Mouse (Mus musculus): ENCODE measurements around the gene Mcrip1. TPM values are rescaled to one million over a fixed set of nuclear protein-coding genes. Genes with fewer than 3 reads are reported as not detected.
"Not testable (repeated sequence)": the region's sequence is repeated elsewhere in the genome, so short reads cannot be mapped to it uniquely, and the experiment has no call there.

Mcrip1 gene
- total RNA-seq, 2 experiments from 2014 or later: 74.9 to 77.0 TPM

DNA sequence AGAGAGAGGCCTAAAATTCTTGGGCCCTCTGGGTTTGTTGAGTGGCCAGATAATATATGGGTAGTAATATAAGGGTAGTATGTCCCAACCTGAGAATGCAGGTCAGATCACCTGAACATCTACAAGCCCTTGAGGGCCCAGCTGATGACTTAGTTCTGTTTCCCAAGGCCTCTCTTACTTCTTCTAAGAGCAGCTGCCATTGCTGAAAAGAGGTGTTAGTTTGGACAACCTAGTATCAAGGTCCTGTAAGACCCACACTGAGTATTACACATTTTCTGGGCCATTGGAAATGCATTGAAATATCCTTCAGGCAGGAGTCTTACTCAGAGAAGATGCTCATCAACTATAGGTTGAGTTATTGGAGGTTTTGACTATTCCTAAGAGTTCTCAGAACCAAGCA is 26.4 kb upstream of the Mcrip1 start:
- DNase-seq (ENCODE audit: low spot score in 2 of 2): no peak

DNA sequence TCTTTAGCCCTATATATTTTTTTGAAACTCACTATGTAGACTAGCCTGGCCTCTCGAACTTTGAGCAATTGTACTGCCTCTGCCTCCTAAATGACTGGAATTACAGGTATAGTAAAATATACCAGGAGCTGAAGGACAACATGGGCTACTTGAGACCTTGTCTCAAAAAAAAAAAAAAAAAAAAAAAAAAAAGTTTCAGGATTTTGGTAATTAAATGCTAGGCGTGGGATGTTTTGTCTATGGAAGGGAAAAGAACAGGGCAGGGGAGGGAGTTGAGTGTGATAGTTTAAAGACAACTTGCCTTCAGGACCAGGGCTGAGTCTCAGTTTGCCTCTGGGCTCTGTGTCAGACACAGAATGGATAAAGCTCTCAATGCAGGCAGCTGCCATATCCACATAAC is 25.5 kb upstream of the Mcrip1 start:
- no peak for DNase-seq (ENCODE audit: low spot score in 2 of 2)

DNA sequence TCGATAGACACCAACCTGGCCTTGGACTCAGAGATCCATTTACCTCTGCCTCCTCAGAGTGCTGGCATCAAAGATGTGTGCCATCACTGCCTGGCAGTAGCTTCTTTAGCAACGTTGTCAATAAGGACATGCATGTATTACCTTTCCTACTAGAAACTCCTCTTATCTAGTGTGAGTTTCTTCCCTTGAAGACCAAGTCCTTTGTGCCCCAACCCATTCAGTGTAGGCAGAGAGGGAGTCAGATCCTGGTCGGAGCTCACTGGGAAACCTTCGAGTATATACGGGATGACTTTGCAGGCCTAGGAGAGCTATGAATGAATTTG is 24.7 kb upstream of the Mcrip1 start:
- DNase-seq (ENCODE audit: low spot score in 2 of 2): no peak

DNA sequence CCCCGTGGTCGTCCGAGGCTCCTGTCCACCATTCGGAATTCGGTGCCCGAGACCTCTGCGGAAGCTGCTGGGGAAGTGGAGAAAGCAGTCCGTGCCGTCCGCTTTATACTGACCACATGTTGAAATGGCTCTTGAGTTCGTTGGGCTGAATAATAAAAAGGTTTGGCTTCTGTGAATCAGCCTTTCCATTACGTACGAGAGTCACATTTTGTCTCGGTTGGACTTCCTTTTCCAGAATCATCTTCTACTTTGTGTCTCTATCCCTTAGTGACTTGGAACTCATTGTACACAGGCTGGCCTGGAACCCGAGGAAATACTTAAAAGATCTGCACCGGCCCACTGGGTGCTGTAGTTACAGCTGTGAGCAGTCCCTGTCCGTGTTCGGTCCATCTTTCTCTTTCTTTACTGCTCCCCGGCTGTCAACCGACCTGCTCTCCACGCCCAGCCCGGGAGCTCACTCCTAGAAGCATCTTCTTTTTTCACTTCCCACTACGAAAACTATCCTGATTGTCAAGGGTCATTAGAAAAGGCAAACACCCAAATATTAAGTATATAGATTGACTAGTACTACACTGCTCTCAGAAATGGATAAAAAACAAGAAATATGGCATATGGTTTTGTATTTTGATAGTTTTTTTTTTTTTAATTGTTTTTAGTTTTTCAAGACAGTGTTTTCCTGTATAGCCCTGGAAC is 24.2 kb upstream of the Mcrip1 start:
- no peak for DNase-seq (ENCODE audit: low spot score in 2 of 2)

DNA sequence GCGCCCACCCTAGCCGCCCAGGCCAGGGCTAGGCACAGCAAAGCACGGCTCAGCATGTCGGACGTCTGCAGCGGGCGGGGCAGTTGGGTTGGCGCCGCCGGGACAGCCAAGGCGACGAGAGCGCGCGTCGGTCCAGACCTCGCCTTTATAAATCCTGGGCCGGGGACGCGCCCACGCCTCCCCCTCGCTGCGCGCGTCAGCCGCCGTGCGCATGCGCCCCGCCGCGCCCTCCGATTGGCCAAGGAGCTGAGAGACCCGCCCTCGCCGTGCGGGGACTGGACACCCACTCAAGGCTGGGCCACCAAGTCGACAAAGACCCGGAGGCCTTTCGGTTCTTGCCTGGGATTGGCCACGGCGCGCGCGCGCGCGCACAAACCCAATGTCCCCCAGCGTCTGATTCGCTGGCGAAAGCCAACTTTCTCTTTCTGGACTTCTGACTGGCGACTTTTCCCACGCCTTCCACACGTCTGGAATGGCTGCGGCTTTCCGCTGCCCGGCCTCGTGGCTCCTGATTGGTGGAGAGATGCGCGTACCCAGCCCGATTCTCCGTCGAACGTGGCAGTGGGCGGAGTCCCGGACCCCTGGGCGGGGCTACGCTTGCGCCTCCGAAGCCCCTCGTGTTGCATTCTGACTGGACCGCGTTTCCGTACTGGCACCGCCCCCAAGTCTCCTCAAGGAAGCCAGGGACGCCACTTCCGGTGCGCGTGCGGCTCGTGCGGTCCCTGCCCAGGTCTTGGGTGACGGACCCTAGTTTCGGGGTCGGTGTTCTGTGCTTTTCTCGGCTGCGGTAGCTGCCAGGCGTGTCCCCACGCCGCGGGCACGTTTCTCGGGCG is 23.4 kb upstream of the Mcrip1 start, which contains the start of gene P4hb:
Gene P4hb (minus strand): TSS at position 502 of the 833 bp plus-strand sequence.
- DNase-seq (ENCODE audit: low spot score in 2 of 2): peak; percentile 99 to 100

DNA sequence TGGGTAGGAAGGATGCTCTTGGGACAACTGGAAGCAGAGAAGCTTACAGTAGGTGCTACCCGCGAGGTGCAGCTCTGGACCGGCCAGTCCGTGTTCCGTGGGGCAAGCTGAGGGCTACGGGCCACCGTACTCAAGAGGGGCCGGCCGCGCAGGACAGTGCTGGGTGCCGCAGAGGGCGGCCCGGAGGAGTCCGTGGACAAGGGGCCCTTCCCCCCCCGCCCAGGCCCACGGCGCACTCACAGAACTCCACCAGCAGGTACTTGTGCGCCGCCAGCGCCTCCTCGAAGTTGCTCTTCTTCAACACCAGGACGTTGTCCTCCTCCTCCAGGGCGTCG is 22.9 kb upstream of the Mcrip1 start:
- no peak for DNase-seq (ENCODE audit: low spot score in 2 of 2)

DNA sequence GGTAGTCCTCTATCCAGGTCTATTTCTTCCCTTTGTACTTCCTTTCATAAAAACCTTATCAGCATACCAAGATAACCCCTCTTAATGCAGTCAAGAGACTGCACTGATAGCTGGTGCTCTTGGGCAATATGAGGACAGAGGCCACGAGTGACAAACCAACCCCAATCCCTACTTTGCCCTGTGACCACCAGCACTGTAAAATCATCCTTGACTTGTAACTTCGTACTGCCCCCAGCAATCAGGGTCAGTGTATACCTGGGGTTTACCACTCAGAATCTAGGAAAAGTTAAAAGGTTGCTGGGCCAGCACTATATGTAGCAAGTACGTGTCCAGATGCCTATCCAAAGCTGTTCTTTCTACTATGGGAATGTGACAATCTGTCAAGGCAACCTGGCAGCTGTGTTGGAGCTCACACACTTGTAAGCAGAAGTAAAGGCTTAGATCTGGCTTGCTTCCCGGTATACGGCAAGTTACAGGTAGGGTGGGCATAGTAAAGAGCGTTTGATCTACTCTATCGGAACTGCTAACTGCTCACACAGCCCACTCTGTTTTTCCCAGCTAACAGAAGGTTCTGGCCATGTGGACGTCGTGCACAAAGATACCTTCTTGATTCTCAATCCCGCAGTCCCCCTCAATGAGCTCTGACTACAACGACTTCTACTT is 22.4 kb upstream of the Mcrip1 start:
- no peak for DNase-seq (ENCODE audit: low spot score in 2 of 2)

DNA sequence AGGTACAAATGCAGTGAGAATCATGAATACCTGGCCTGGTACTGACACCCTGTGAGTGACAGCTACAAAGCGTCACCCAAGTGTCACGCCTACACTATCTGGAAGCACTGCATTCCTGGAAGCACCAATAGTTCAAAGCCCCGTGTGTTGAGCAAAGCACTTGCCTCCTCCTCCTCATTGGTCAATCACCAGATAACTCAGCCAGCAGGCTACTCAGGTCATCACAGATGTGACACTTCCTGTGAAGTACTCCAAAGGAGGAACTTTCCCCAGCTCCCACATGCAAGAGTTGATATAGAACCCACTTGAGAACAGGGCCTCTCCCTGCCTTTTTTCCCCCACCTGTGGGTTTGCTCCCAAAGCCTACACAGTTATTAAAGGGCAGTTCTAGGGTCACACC is 21.6 kb upstream of the Mcrip1 start:
- DNase-seq (ENCODE audit: low spot score in 2 of 2): no peak

DNA sequence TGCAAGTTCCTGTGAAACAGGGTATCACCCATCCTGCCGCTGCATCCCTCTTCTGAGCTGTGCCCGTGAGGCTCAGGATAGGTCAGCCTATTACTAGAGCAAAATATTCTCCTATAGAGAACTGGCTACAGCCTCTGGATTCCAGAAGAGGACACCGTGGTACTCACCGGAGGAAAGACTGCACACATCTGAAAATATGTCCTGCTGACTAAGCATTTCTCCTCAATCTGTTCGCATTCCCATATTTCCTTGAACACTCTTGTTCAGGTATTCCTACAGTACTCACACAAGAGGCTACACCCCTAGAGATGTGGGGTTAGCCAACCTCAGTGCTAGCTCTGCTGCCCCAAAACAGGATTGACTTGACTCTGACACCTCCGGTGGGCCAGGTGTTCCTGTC is 18.8 kb upstream of the Mcrip1 start:
- DNase-seq (ENCODE audit: low spot score in 2 of 2): no peak

DNA sequence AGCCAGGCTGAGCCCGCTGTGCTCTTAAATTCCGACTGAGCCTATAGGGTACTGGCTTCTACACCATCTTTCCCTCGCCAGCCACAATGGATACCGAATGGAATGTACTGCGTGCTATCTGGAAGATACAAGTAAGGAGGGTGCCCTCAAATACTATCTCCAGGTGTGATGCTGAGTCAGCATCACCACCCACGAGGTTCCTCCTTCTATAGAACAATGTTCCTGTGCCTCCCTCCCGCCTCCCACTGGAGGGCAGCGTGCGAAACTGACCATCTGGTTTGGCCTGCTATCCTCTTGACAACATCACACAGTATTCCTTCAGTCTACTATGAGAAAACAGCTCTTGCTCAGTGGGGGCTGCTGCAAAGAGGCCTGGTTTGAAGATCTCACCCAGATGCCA is 15.6 kb upstream of the Mcrip1 start:
- no peak for DNase-seq (ENCODE audit: low spot score in 2 of 2)

DNA sequence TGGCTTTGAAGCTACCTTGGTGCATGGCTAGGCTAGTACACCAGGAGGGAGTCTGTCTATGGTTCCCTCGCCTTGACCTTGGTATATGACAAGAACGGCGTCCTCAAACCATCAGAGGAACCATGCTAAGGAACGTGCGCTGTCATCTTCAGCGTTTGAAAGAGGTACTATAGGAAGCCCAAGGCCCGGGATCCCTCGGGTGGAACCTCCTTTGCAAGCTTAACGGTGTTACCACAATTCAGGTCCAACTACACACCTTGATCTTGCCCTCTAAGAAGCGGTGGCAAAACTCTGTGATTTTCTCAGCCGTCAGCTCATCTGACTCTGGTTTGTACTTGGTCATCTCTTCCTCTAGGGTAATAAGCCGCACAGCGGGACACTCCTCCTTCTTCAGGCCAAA is 13.4 kb upstream of the Mcrip1 start:
- DNase-seq (ENCODE audit: low spot score in 2 of 2): no peak

DNA sequence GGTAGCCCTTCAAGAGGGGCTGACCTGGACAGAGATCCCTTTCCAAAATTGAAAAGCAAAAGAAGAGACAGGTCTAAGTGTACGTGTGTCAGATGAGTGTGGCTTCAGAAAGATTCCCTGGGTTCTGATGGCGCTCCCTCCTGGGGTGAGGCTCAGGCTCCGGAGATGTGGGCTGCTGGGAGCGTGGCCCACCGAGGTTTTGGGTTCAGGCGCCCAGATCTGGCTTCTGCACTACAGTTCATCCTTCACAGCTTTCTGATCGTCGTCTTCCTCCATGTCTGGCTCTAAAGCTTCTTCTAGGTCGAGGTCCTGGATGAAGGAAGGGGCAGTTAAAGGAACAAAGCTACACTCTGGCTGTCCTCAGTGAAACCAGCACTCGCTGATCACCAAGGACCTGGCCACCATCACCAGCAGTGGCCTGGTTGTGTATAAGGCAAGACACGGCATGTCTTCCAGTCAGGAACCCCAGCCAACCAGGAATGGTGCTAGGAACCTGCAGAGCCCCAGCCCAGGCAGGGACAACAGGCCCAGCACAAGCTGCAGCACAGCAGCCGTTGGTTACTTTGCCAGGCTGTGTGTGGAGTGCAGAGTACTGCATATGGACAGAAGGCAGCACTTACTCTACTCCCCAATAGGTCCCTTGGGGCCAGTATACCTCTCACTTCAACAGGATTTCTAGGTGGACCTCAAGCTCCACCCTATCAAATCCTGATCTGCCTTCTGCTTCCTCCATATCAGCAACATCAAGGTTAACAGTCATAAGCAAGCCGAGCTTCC is 11.6 kb upstream of the Mcrip1 start:
- DNase-seq (ENCODE audit: low spot score in 2 of 2): no peak

DNA sequence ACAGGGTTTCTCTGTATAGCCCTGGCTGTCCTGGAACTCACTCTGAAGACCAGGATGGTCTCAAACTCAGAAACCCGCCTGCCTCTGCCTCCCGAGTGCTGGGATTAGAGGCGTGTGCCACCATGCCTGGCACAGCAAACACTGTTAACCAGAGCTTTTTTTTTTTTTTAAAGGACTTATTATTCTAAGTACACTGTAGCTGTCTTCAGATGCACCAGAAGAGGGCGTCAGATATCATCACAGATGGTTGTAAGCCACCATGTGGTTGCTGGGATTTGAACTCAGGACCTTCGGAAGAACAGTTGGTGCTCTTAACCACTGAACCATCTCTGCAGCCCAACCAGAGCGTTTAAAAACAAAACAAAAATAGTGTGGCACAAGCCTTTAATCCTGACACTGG is 9.3 kb upstream of the Mcrip1 start:
- DNase-seq (ENCODE audit: low spot score in 2 of 2): not testable (repeated sequence)

DNA sequence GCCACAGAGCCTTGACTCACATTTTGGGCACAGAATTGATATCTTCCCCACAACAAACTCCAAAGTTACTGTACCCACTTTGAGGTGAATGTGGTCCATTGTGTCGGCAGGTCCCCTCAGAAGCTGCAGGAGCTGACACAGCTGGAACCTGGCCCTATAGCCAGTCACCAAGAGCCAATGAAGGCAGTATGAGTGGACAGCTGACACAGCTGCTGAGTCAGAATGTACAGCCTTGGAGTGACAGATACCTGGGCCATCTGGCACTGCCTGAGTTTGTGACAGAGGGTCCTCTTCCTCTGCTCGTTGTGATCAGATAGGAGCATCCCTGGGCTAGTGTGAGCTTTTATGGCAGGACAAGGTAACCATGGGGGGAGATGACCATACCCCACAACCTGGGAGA is 5.7 kb upstream of the Mcrip1 start:
- DNase-seq (ENCODE audit: low spot score in 2 of 2): no peak

DNA sequence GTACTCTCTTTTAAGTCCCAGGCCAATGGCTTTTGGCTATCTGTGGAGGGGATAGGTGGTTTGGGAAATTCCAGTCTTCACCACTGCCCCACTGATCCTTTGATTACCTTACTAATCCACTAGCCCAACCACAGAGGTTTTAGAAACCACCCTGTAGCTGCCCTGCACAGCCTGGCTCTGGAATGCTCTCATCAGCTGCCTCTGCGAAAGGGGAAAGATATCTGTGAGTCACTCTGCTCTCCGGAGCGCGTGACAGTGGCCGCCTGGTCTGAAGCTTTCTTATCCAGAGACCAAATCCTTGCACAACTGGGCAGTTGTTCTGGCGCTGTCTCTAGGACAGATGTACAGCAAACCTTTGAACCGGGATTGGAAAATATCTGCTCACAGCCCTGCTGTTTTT is 5.3 kb upstream of the Mcrip1 start:
- no peak for DNase-seq (ENCODE audit: low spot score in 2 of 2)

DNA sequence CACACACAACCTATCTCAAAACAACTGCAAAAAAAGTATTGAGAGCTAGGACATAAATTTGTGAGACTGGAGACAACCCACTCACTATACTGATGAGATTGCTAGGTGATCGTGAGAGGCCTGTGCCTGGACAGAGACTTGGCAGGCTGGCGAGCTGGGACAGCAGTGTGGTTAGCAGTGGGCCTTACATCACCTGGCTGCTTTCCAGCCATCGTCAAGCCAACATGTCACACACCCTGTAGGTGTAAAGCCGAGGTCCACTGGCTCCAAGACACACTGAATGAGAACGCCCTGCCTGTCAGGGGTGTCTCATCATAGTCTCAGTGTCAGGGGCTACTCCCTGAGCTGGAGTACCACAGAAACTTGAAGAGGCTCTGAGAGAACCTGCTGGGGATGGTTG is 3.2 kb upstream of the Mcrip1 start:
- DNase-seq (ENCODE audit: low spot score in 2 of 2): no peak

DNA sequence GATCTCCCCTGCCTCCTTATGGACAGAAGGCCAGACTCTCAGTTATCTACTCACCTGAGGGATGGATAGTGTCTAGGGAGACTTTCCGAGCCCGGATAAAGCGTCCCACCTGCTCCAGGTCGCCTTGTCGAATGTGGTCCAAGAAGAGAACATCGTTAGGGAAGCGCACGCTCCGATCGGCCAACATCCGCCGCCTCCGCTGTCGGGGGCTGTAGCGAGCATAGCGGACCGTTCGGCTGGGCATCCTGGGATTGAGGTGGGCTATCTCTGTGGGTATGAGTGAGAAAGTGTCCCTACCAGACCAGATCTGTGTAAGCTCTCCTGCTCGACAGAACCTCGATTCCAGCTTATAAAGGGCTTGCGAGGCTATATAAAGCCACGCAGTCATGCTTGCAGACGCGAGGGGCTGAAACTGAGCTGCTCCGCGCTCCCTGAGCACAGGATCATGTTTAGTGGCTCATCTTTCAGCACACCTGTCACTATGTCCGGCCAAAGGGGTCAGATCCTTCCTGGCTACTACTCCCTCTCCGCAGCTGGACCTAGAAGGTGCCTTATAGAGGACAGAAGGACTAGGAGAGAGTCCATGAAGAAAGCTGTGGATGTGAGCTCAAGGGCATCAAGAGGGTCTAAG is 1.4 kb upstream of the Mcrip1 start, which contains the start of gene Ppp1r27:
Gene Ppp1r27 (minus strand): TSS at position 323 of the 631 bp plus-strand sequence.
- DNase-seq (ENCODE audit: low spot score in 2 of 2): no peak

DNA sequence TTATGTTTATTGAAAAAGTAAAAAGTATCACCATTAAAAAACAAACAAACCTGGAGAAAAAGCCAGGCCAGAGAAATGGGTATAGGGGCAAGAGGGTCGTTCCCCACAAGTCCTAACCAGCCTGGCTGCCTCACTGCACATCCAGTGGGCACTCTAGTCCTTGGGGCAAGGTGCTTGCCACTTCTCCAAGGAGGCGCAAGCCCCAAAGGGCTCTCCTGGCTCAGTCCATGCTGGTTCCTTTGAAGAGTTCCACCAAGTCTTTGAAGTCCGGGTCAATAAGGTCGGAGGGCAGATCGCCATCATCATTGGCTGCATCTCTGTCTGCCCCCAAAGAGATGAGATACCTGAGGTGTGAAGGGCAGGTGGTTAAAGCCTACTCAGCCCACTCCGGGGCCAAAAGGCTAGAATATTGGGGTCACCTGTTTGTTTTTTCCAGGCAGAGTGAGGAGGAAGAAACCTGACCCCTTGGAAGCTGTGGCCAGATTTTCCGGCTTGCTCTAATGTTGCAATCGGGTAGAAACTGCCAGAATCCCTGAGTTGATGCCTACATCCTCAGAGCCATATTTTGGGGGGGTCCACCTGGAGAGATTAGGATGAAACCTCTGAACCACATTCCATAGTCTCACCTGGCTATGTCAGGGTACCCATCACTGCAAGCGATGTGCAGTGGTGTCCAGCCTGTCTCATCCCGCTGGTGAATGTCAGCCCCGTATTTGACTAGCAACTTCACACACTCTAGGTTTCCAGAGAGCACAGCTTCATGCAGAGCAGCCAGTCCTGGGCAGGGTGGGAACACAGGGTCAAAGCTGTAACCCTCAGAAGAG is 671 bp upstream of the Mcrip1 start:
- no peak for DNase-seq (ENCODE audit: low spot score in 2 of 2)

DNA sequence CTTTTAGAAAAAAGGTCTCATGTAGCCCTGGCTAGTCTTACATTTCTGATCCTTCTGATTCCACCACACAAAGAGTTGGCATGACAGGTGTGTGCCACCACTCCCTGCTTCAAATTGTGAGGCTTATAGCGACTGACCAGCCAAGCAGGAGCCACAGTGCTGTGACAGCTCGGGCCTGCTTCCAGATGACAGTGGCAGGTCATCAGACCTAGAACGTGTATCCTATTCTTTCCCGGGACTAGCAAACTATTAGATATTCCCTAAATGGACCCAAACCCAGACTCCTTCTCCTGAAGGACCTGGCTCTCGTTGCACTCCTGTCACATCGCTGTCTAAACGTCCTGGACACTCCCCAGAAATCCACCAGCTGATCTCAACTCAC is 750 bp downstream of the Mcrip1 start:
- no peak for DNase-seq (ENCODE audit: low spot score in 2 of 2)

DNA sequence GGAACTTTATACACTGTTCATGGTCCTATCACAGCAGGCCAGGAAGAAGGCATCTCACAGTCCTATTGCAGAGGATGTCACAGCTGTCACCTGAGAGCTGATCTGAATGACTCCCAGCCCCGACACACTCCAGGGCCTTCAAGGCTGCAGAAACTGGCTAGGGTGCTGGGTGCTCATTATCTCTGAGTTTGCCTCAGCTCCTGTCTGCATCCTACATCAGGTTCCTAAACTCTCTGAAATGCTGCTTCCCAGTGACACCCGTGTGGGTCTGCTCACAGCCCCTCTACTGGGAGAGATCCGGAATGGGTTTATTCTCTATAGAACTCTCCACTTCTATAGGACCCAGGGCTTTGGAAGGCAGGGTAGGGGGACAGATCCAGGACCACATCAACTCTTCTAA is 1.3 kb downstream of the Mcrip1 start:
- no peak for DNase-seq (ENCODE audit: low spot score in 2 of 2)

All from left cerebral cortex, adult 18-20 months (tissue).